Mouse (Mus musculus) heart, embryonic 13.5 days (tissue): Measurements from ENCODE around the gene Ppp1r12a. TPM values are rescaled to one million over a fixed set of nuclear protein-coding genes. Genes with fewer than 3 reads are reported as not detected.

Experiments used
- ATAC-seq: fragments of 200-750 bp; cut with Nextera tagmentation; 2 replicates; pipeline ENCODE4 v1.8.0; 2017; ENCODE audit warnings: moderate TSS enrichment; ENCODE audit not compliant: insufficient number of reproducible peaks, low FRiP score, low TSS enrichment; ENCODE audit errors: extremely low read depth
- H3K27ac ChIP-seq: fragments of 300-500 bp; sonication (generic); replicated peaks from 2 replicates; pipeline ENCODE4 v1.5.1; 2015; ENCODE audit warnings: moderate library complexity, mild to moderate bottlenecking, inconsistent platforms
- H3K27me3 ChIP-seq: fragments of 300-500 bp; sonication (generic); replicated peaks from 2 replicates; pipeline ENCODE4 v1.6.1; 2015; ENCODE audit warnings: mild to moderate bottlenecking, inconsistent platforms
- H3K36me3 ChIP-seq: fragments of 300-500 bp; sonication (generic); 2 replicates; pipeline ENCODE4 v1.6.1; 2015; ENCODE audit warnings: mild to moderate bottlenecking, inconsistent platforms
- H3K4me1 ChIP-seq: fragments of 300-500 bp; sonication (generic); 2 replicates; pipeline ENCODE4 v1.6.1; 2015; ENCODE audit warnings: inconsistent platforms
- H3K4me2 ChIP-seq: fragments of 300-500 bp; sonication (generic); 2 replicates; pipeline ENCODE4 v1.6.1; 2015; ENCODE audit warnings: inconsistent platforms, mild to moderate bottlenecking, moderate library complexity
- H3K4me3 ChIP-seq: fragments of 300-500 bp; sonication (generic); 2 replicates; pipeline ENCODE4 v1.5.1; 2015; ENCODE audit warnings: moderate library complexity, mild to moderate bottlenecking, inconsistent platforms
- H3K9ac ChIP-seq: fragments of 300-500 bp; sonication (generic); 2 replicates; pipeline ENCODE4 v1.6.1; 2015; ENCODE audit warnings: inconsistent platforms, mild to moderate bottlenecking, moderate library complexity
- H3K9me3 ChIP-seq: fragments of 300-500 bp; sonication (generic); 2 replicates; pipeline ENCODE4 v1.6.1; 2016; ENCODE audit warnings: inconsistent platforms
- WGBS: fragments of 180-500 bp; shearing (Covaris S2); methylation state at CpG from one replicate; pipeline ENCODE4 v1.1.7; 2015; ENCODE audit warnings: mixed read lengths; 5-methylcytosine and 5-hydroxymethylcytosine counted together
- polyA plus RNA-seq: library from polyadenylated mRNA; unstranded; fragments of >200 nt; fragmentation: Nextera tagmentation; extraction: Ambion mirVana; gene quantifications from 2 replicates; pipeline ENCODE4 v1.2.1, GENCODE M21; 2015

The Ppp1r12a gene
- polyA plus RNA-seq, 1 experiment from 2014 or later: 88.1 TPM

DNA sequence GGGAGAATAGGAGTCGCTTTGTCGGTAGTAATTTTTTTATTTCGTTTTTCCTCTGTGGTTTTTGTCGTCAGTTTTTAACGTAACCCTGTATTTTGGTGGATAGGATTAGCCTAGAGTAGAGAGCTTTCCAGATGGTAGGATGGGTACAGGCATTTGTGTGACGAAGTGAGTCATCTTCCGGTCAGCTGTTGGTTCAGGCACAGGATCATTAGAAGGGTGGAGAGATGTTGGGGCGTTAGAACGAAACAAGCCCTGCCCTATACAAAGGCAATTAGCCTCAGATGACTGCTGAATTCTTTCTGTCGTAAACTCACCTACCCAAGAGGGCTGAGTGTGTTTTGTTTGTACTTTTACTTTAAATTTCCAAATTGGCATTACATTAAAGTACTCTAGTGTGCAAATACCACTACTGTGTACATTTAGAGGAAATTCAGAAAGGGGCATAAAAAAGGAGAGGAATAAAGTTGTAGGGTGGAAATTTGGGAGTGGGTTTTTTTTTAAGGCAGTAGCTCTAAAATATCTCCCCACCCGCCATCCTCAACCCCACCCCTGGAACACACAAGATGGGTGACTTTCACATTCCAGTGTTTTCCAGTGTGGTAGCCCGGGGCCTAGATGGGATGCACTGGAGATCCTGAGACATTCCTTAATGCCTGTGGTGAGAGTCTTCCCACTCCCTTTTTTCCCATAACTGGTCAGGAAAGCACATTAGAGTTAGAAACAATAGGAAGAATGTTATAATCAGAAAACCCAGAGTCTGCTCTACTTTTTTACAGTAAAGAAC is 129.9 kb downstream of the Ppp1r12a start:
- H3K4me2 ChIP-seq: no peak overlapping the region
- no peak overlapping the region for H3K9ac ChIP-seq
- no peaks in the 10 kb centered on the region for H3K27me3 ChIP-seq
- H3K9me3 ChIP-seq: no peaks in the 10 kb centered on the region
- H3K36me3 ChIP-seq: no peaks in the 10 kb centered on the region
- 85% methylated on average over 12 of the region's 12 CpGs for WGBS
- 0 out of 2 replicates have a peak, but pooled peaks cover 2% of the 10 kb centered on the region for H3K4me1 ChIP-seq
- H3K4me3 ChIP-seq: no peak overlapping the region
- ATAC-seq: no peak
- no peak overlapping the region for H3K27ac ChIP-seq

GRCm38 (mm10) chr10:108292651-108293050 is 130.7 kb downstream of the Ppp1r12a start:
- ATAC-seq: no peak
- WGBS: 83% methylated on average over 4 of the region's 4 CpGs
- H3K36me3 ChIP-seq: no peaks in the 10 kb centered on the region

GRCm38 (mm10) chr10:108293620-108294195 is 131.7 kb downstream of the Ppp1r12a start:
- 58% methylated on average over 16 of the region's 16 CpGs for WGBS
- Histone ChIP-seq H3K4me1 (0 out of 2 replicates have a peak, but pooled peaks cover 2% of the 10 kb centered on the region), H3K4me3 (no peak overlapping the region), H3K27me3 (no peaks in the 10 kb centered on the region), H3K9me3 (no peaks in the 10 kb centered on the region), H3K27ac (no peak overlapping the region), H3K4me2 (no peak overlapping the region), H3K36me3 (no peaks in the 10 kb centered on the region), H3K9ac (no peak overlapping the region)
- ATAC-seq: no peak

More at GRCm38 (mm10) chr10:108292651-108293050, 130.7 kb downstream of the Ppp1r12a start:
- H3K4me3 ChIP-seq: no peak overlapping the region
- no peaks in the 10 kb centered on the region for H3K9me3 ChIP-seq
- no peak overlapping the region for H3K4me2 ChIP-seq
- H3K9ac ChIP-seq: no peak overlapping the region
- no peak overlapping the region for H3K27ac ChIP-seq
- 0 out of 2 replicates have a peak, but pooled peaks cover 2% of the 10 kb centered on the region for H3K4me1 ChIP-seq
- H3K27me3 ChIP-seq: no peaks in the 10 kb centered on the region

- Histone ChIP-seq H3K9me3 (no peaks in the 10 kb centered on the region), H3K4me2 (no peak overlapping the region), H3K27ac (no peak overlapping the region), H3K4me1 (no peaks in the 10 kb centered on the region), H3K4me3 (no peak overlapping the region), H3K36me3 (no peaks in the 10 kb centered on the region), H3K27me3 (no peaks in the 10 kb centered on the region), H3K9ac (no peak overlapping the region)
- no peak for ATAC-seq
- WGBS: 80% methylated on average over 7 of the region's 7 CpGs
Observed at GRCm38 (mm10) chr10:108294766-108295165, 132.8 kb downstream of the Ppp1r12a start.

GRCm38 (mm10) chr10:108296446-108296845 is 134.5 kb downstream of the Ppp1r12a start:
- H3K36me3 ChIP-seq: no peaks in the 10 kb centered on the region
- no peak for ATAC-seq
- WGBS: 85% methylated on average over 7 of the region's 7 CpGs

DNA sequence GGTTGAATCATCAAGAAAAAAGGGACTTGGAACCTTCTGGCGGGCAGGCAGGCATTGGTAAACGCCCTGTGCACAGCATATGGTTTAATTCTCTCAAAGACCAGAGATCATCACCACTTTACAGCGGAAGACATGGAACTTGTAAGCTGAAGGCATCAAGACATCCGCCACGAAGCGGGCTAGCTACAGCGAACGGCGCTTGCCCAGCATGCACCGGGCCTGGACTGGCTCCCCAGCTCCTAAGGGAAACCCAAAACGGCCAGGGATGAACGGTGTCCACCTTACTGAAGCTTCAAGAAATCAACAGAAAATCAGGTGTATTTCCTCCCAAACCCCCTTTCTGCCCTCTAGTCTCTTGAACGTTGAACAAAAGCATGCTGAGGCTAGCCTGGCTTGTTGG is 136.3 kb downstream of the Ppp1r12a start:
- 0 out of 2 replicates have a peak, but pooled peaks cover 2% of the 10 kb centered on the region for H3K4me1 ChIP-seq
- no peaks in the 10 kb centered on the region for H3K27me3 ChIP-seq
- no peak overlapping the region for H3K9ac ChIP-seq
- H3K27ac ChIP-seq: no peak overlapping the region
- H3K4me2 ChIP-seq: no peak overlapping the region
- H3K9me3 ChIP-seq: no peaks in the 10 kb centered on the region
- WGBS: 89% methylated on average over 13 of the region's 13 CpGs
- no peak for ATAC-seq
- H3K36me3 ChIP-seq: no peaks in the 10 kb centered on the region
- H3K4me3 ChIP-seq: no peak overlapping the region

More at GRCm38 (mm10) chr10:108296446-108296845, 134.5 kb downstream of the Ppp1r12a start:
- Histone ChIP-seq H3K27me3 (no peaks in the 10 kb centered on the region), H3K4me3 (no peak overlapping the region), H3K4me1 (0 out of 2 replicates have a peak, but pooled peaks cover 2% of the 10 kb centered on the region), H3K9ac (no peak overlapping the region), H3K9me3 (no peaks in the 10 kb centered on the region), H3K4me2 (no peak overlapping the region), H3K27ac (no peak overlapping the region)

DNA sequence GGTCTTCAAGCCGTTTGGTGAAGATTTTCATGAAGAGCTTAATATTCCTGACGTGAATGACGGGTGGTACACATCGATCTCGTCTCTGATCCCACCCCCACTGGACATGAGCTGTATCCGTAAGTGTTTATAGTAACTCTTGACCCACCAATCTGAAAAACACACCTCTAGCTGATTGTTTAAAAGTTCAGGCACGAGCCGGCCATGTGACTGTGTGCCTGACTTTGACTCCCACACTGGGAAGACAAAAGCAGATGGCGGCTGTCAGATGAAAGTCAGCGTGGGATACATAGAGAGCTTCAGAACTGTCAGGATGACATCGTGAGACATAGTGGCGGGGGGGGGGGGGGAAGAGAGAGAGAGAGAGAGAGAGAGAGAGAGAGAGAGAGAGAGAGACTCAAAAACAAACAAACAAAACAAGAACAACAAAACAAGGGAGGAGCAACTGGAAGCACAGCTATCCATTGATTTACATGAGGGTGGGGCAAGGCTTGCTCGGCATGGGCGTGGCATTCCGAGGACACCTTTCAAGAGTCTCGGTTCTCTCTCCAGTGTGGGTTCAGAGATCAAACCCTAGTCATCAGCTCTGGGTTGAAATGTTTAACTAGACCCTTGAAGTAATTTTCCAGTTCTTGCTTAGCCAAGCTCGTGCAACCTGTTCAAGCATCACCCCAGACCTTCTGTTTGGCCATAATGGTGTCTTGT is 137.0 kb downstream of the Ppp1r12a start:
- no peaks in the 10 kb centered on the region for H3K36me3 ChIP-seq
- 71% methylated on average over 16 of the region's 17 CpGs for WGBS

DNA sequence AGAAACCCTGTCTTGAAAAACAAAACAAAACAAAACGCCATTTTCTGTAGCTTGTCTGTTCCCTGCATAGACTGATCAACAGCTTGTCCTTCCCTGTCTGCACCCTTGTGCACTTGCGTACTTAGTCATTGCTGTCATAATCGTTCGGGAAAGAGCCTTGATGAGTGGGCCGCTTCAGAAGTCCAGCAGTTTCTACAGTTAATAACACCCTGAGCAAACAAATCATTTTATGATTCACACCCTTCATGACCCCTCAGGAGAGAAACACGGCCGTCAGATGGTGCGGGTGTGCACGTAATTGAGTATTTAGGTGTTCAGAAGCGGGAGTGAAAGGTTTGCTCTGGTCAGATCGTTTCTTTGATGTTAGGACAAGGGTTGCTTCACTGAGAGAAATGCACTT is 137.8 kb downstream of the Ppp1r12a start:
- Histone ChIP-seq H3K9me3 (peaks cover 4% of the 10 kb centered on the region; the same call in 1 of the 2 replicates), H3K4me2 (no peak overlapping the region), H3K27me3 (no peaks in the 10 kb centered on the region), H3K4me3 (no peak overlapping the region), H3K27ac (no peak overlapping the region), H3K4me1 (0 out of 2 replicates have a peak, but pooled peaks cover 2% of the 10 kb centered on the region), H3K36me3 (no peaks in the 10 kb centered on the region), H3K9ac (no peak overlapping the region)
- no peak for ATAC-seq
- WGBS: 77% methylated on average over 11 of the region's 11 CpGs

More for the DNA sequence above, 137.0 kb downstream of the Ppp1r12a start:
- H3K4me1 ChIP-seq: 0 out of 2 replicates have a peak, but pooled peaks cover 2% of the 10 kb centered on the region
- H3K9me3 ChIP-seq: no peaks in the 10 kb centered on the region
- H3K4me3 ChIP-seq: no peak overlapping the region
- H3K9ac ChIP-seq: no peak overlapping the region
- H3K27ac ChIP-seq: no peak overlapping the region
- H3K4me2 ChIP-seq: no peak overlapping the region
- no peak for ATAC-seq
- no peaks in the 10 kb centered on the region for H3K27me3 ChIP-seq

DNA sequence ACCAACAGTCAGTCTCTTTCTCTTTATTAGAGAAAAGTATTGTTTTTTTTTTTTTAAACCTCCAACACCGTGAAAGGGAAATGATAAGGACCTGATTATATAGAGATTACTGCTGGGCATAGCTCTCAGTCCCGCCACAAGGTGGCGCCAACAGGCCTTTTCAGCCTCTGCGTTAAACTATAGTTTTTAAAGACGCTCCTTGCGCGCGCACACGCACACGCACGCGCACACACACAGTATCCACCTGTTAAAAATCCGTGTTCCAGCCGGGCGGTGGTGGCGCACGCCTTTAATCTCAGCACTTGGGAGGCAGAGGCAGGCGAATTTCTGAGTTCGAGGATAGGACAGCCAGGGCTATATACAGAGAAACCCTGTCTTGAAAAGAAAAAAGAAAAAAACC is 138.8 kb downstream of the Ppp1r12a start:
- H3K9ac ChIP-seq: no peak overlapping the region

GRCm38 (mm10) chr10:108307772-108308171 is 145.8 kb downstream of the Ppp1r12a start:
- H3K27ac ChIP-seq: no peak overlapping the region
- peaks cover 7% of the 10 kb centered on the region; the same call in 1 of the 2 replicates for H3K9me3 ChIP-seq
- H3K4me3 ChIP-seq: no peak overlapping the region
- H3K27me3 ChIP-seq: no peaks in the 10 kb centered on the region
- H3K36me3 ChIP-seq: no peaks in the 10 kb centered on the region
- H3K9ac ChIP-seq: no peak overlapping the region
- 76% methylated on average over 11 of the region's 11 CpGs for WGBS
- no peak overlapping the region for H3K4me2 ChIP-seq
- no peak for ATAC-seq
- H3K4me1 ChIP-seq: no peaks in the 10 kb centered on the region

More for the DNA sequence above, 138.8 kb downstream of the Ppp1r12a start:
- no peaks in the 10 kb centered on the region for H3K27me3 ChIP-seq
- 9% methylated on average over 19 of the region's 19 CpGs for WGBS
- ATAC-seq: no peak
- H3K4me2 ChIP-seq: peak overlapping the region; percentile 61
- H3K4me3 ChIP-seq: peak overlapping the region; percentile 34
- no peak overlapping the region for H3K27ac ChIP-seq
- no peaks in the 10 kb centered on the region for H3K36me3 ChIP-seq
- peaks cover 7% of the 10 kb centered on the region; the same call in 1 of the 2 replicates for H3K9me3 ChIP-seq
- H3K4me1 ChIP-seq: 0 out of 2 replicates have a peak, but pooled peaks cover 2% of the 10 kb centered on the region

- Histone ChIP-seq H3K27ac (no peak overlapping the region), H3K27me3 (no peaks in the 10 kb centered on the region), H3K36me3 (no peaks in the 10 kb centered on the region), H3K4me1 (no peaks in the 10 kb centered on the region), H3K9me3 (no peaks in the 10 kb centered on the region), H3K4me2 (no peak overlapping the region), H3K9ac (no peak overlapping the region), H3K4me3 (no peak overlapping the region)
- ATAC-seq: no peak
- 74% methylated on average over 5 of the region's 5 CpGs for WGBS
Observed at GRCm38 (mm10) chr10:108310195-108310594, 148.2 kb downstream of the Ppp1r12a start.
